Comparison of ENCODE assay signal across 8 mouse cellular contexts in the genomic region with DNA sequence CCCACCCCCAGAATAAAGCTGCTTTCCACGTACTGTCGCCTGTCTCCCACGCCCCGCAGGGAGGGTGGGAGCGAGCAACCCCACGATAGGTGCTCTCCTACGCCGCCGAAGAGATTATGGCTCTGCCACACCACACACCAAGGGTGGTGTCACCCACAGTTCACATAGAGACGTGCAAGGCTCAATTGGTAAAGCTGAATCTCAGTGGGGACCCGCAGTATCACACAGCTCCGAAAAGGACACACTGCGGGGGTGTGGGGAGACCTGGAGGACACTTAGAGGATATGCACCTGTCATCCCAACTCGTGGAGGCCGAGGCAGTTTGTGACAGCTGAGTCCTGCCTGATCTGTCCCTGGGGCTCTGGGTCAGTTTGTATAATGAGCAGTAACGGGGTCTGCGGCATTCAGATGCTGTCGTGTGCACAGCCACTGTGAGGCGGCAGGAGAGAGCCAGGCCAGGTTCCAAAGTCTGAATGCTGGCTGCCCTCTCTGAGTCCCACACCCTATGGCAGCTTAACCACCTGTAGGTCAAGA. TPM values are rescaled to one million over a fixed set of nuclear protein-coding genes. Genes with fewer than 3 reads are reported as not detected.
DNase-seq lines count a peak whose midpoint lies in the region; ATAC-seq and TF ChIP-seq lines count a peak whose summit lies in the region.
"Had no signal": no experiment of that assay in that cellular context is flagged by ENCODE, and none has a peak within 500 bp of the region (broad histone marks: within the 10 kb centered on the region; RNA-seq: fewer than 3 reads in every experiment).

No protein-coding gene starts in this region.

- no peaks in the 10 kb centered on the region for H3K27me3 ChIP-seq in C2C12 (ENCODE audit: control insufficient read depth, insufficient read depth, insufficient read length)
- H3K27me3 ChIP-seq in embryonic facial prominence, embryonic 12.5 days = peaks cover 46% of the 10 kb centered on the region
- peaks cover 22% of the 10 kb centered on the region for H3K27me3 ChIP-seq in hindbrain, embryonic 14.5 days (ENCODE audit: control insufficient read depth, insufficient read depth, low read length)
- peaks cover 23% of the 10 kb centered on the region for H3K27me3 ChIP-seq in liver, postnatal 0 days (ENCODE audit: insufficient read depth, low read length)
- peaks cover 6% of the 10 kb centered on the region for H3K27me3 ChIP-seq in stomach, embryonic 16.5 days (ENCODE audit: control insufficient read depth, insufficient read depth, low read length)

- peak overlapping the region; percentile 92 for H3K4me2 ChIP-seq in embryonic facial prominence, embryonic 12.5 days (replicated peaks)
- H3K4me2 ChIP-seq in hindbrain, embryonic 14.5 days (replicated peaks) = peak overlapping the region; percentile 99
- H3K4me2 ChIP-seq in liver, postnatal 0 days (ENCODE audit: low read depth, low read length) = peak overlapping the region; percentile 88
- peak overlapping the region; percentile 98 for H3K4me2 ChIP-seq in stomach, embryonic 16.5 days (ENCODE audit: low read depth, low read length)

- H3K9ac ChIP-seq in embryonic facial prominence, embryonic 12.5 days = peak overlapping the region; percentile 66
- peak overlapping the region; percentile 81 for H3K9ac ChIP-seq in hindbrain, embryonic 14.5 days
- peak overlapping the region; percentile 80 for H3K9ac ChIP-seq in liver, postnatal 0 days (replicated peaks)
- peak overlapping the region; percentile 93 for H3K9ac ChIP-seq in stomach, embryonic 16.5 days (ENCODE audit: low read length)

- no peaks in the 10 kb centered on the region for H3K79me3 ChIP-seq in C2C12 (ENCODE audit: low read depth)

- peak overlapping the region; percentile 93 for H3K27ac ChIP-seq in embryonic facial prominence, embryonic 12.5 days
- peak overlapping the region; percentile 97 for H3K27ac ChIP-seq in hindbrain, embryonic 14.5 days
- H3K27ac ChIP-seq in liver, postnatal 0 days (ENCODE audit: low read depth) = peak overlapping the region; percentile 89
- peak overlapping the region; percentile 92 for H3K27ac ChIP-seq in stomach, embryonic 16.5 days (ENCODE audit: low read length)

- H3K36me3 ChIP-seq in C2C12 (ENCODE audit: control insufficient read depth, insufficient read depth) = peaks cover 21% of the 10 kb centered on the region
- H3K36me3 ChIP-seq in embryonic facial prominence, embryonic 12.5 days = peaks cover 22% of the 10 kb centered on the region
- peaks cover 32% of the 10 kb centered on the region for H3K36me3 ChIP-seq in hindbrain, embryonic 14.5 days (replicated peaks; ENCODE audit: control insufficient read depth, insufficient read depth)
- peaks cover 8% of the 10 kb centered on the region; the same call in 1 of the 2 replicates for H3K36me3 ChIP-seq in liver, postnatal 0 days (replicated peaks; ENCODE audit: insufficient read depth, low read length)
- 0 out of 2 replicates have a peak, but pooled peaks cover 10% of the 10 kb centered on the region for H3K36me3 ChIP-seq in stomach, embryonic 16.5 days (ENCODE audit: control insufficient read depth, insufficient read depth, low read length)

- 6% methylated on average over 19 of the region's 19 CpGs for WGBS in embryonic facial prominence, embryonic 12.5 days
- WGBS in hindbrain, embryonic 14.5 days = under 1% methylated on average over 19 of the region's 19 CpGs
- whole genome bisulfite sequencing in liver, postnatal 0 days (ENCODE audit: insufficient replicate concordance) = 6% methylated on average over 19 of the region's 19 CpGs
- 4% methylated on average over 19 of the region's 19 CpGs for WGBS in stomach, embryonic 16.5 days

- TF ChIP-seq CTCF in C2C12 (IDR thresholded peaks at IDR 0.05; ENCODE audit: control insufficient read depth, insufficient read depth, insufficient read length) = no peak
- TF ChIP-seq CTCF in liver, postnatal 0 days (IDR thresholded peaks at IDR 0.05; ENCODE audit: low read depth) = no peak

- no peaks in the 10 kb centered on the region for H3K9me3 ChIP-seq in embryonic facial prominence, embryonic 12.5 days
- no peaks in the 10 kb centered on the region for H3K9me3 ChIP-seq in hindbrain, embryonic 14.5 days (ENCODE audit: control insufficient read depth, low read length)
- H3K9me3 ChIP-seq in liver, postnatal 0 days (ENCODE audit: low read length) = no peaks in the 10 kb centered on the region
- H3K9me3 ChIP-seq in stomach, embryonic 16.5 days (replicated peaks; ENCODE audit: control insufficient read depth, low read length) = no peaks in the 10 kb centered on the region

- no peaks in the 10 kb centered on the region for H3K79me2 ChIP-seq in C2C12 (ENCODE audit: control insufficient read depth, insufficient read depth)

- H3ac ChIP-seq in C2C12 (ENCODE audit: control insufficient read depth, insufficient read length, low read depth) = peak overlapping the region; percentile 62

- 0 out of 2 replicates have a peak, but pooled peaks cover 15% of the 10 kb centered on the region for H3K4me1 ChIP-seq in embryonic facial prominence, embryonic 12.5 days
- peaks cover 13% of the 10 kb centered on the region for H3K4me1 ChIP-seq in hindbrain, embryonic 14.5 days (replicated peaks; ENCODE audit: control insufficient read depth, insufficient read depth, low read length)
- peaks cover 34% of the 10 kb centered on the region for H3K4me1 ChIP-seq in liver, postnatal 0 days (ENCODE audit: insufficient read depth)
- peaks cover 32% of the 10 kb centered on the region for H3K4me1 ChIP-seq in stomach, embryonic 16.5 days (ENCODE audit: control insufficient read depth, insufficient read depth, low read length)

- TF ChIP-seq EP300 in liver, postnatal 0 days (IDR thresholded peaks at IDR 0.05; ENCODE audit: low read depth) = no peak

- peak; percentile 45 for DNase-seq in 416B (ENCODE audit: low read depth)
- DNase-seq in hindbrain, embryonic 14.5 days (ENCODE audit: low spot score) = peak; percentile 42
- peak; percentile 40 for DNase-seq in liver, postnatal 0 days
- no peak for DNase-seq in layer of hippocampus, adult 18-20 months (ENCODE audit: low spot score in 2 of 2)

- no peak overlapping the region for H3K4me3 ChIP-seq in C2C12 (ENCODE audit: insufficient read depth, poor library complexity, severe bottlenecking)
- H3K4me3 ChIP-seq in embryonic facial prominence, embryonic 12.5 days = peak overlapping the region; percentile 59
- H3K4me3 ChIP-seq in hindbrain, embryonic 14.5 days (replicated peaks; ENCODE audit: low read length) = peak overlapping the region; percentile 54
- peak overlapping the region; percentile 64 for H3K4me3 ChIP-seq in liver, postnatal 0 days (ENCODE audit: low read depth, low read length)
- H3K4me3 ChIP-seq in stomach, embryonic 16.5 days (replicated peaks; ENCODE audit: low read length) = peak overlapping the region; percentile 65

- peak; percentile 24; the same call in 1 of the 2 replicates for ATAC-seq in embryonic facial prominence, embryonic 12.5 days (ENCODE audit: insufficient number of reproducible peaks, insufficient read depth, low FRiP score, low TSS enrichment)
- peak; percentile 69 for ATAC-seq in hindbrain, embryonic 14.5 days (ENCODE audit: low FRiP score)
- peak; percentile 8 for ATAC-seq in liver, postnatal 0 days
- peak; percentile 2; the same call in 1 of the 2 replicates for ATAC-seq in stomach, embryonic 16.5 days (ENCODE audit: insufficient read depth, low FRiP score)

TF ChIP-seq in C2C12, 6 proteins besides CTCF, POLR2A, EP300 and RAD21:
- peak; percentile 58 for TF ChIP-seq MYOD1 (IDR thresholded peaks at IDR 0.05; ENCODE audit: control insufficient read depth, insufficient read length, low read depth)
- TF ChIP-seq FOSL1 (IDR thresholded peaks at IDR 0.05; ENCODE audit: insufficient read depth, low read length, poor library complexity, severe bottlenecking) = no peak

RNA-seq across cellular contexts. Expression of a gene that starts 8.8 kb away (rescaled TPM):
- polyA plus RNA-seq in C2C12 (2012; fragmentation: generic; extraction: Trizol) = 0.18 TPM
- 0.20 TPM in 1 of 2 replicates, not detected in the other for polyA plus RNA-seq in embryonic facial prominence, embryonic 12.5 days (2016; fragmentation: Nextera tagmentation; extraction: Ambion mirVana)
- 0.14 TPM in 1 of 2 replicates, not detected in the other for polyA plus RNA-seq in hindbrain, embryonic 14.5 days (2014; fragmentation: Nextera tagmentation; extraction: Ambion mirVana)
- not detected in 2 replicates for polyA plus RNA-seq in liver, postnatal 0 days (2015; fragmentation: Nextera tagmentation; extraction: Ambion mirVana)
- 0.57 TPM in 1 of 2 replicates, not detected in the other for polyA plus RNA-seq in stomach, embryonic 16.5 days (2015; fragmentation: Nextera tagmentation; extraction: Ambion mirVana)
- under 1 TPM; 0.23 to 0.27 TPM for total RNA-seq in layer of hippocampus, adult 18-20 months (2021)

RNA-seq across cellular contexts. Expression of a gene that starts 9.4 kb away (rescaled TPM):
- polyA plus RNA-seq in C2C12 (2012; fragmentation: generic; extraction: Trizol) = 0.07 TPM
- not detected in 2 replicates for polyA plus RNA-seq in embryonic facial prominence, embryonic 12.5 days (2016; fragmentation: Nextera tagmentation; extraction: Ambion mirVana)
- polyA plus RNA-seq in hindbrain, embryonic 14.5 days (2014; fragmentation: Nextera tagmentation; extraction: Ambion mirVana) = 0.33 TPM in 1 of 2 replicates, not detected in the other
- polyA plus RNA-seq in liver, postnatal 0 days (2015; fragmentation: Nextera tagmentation; extraction: Ambion mirVana) = not detected in 2 replicates
- not detected in 2 replicates for polyA plus RNA-seq in stomach, embryonic 16.5 days (2015; fragmentation: Nextera tagmentation; extraction: Ambion mirVana)
- total RNA-seq in layer of hippocampus, adult 18-20 months (2021) = not detected
- polyA plus RNA-seq: frontal cortex, adult 2 months had no signal

RNA-seq across cellular contexts. Expression of a gene that starts 10.2 kb away (rescaled TPM):
- 72.8 TPM for polyA plus RNA-seq in C2C12 (2012; fragmentation: generic; extraction: Trizol)
- polyA plus RNA-seq in embryonic facial prominence, embryonic 12.5 days (2016; fragmentation: Nextera tagmentation; extraction: Ambion mirVana) = 79.5 and 85.3 TPM in 2 replicates
- polyA plus RNA-seq in hindbrain, embryonic 14.5 days (2014; fragmentation: Nextera tagmentation; extraction: Ambion mirVana) = 68.2 and 76.7 TPM in 2 replicates
- polyA plus RNA-seq in liver, postnatal 0 days (2015; fragmentation: Nextera tagmentation; extraction: Ambion mirVana) = 15.3 and 17.2 TPM in 2 replicates
- polyA plus RNA-seq in stomach, embryonic 16.5 days (2015; fragmentation: Nextera tagmentation; extraction: Ambion mirVana) = 30.5 and 32.4 TPM in 2 replicates
- 10 to 100 TPM; 71.9 to 76.4 TPM for total RNA-seq in layer of hippocampus, adult 18-20 months (2021)

RNA-seq across cellular contexts. Expression of a gene that starts 16.6 kb away (rescaled TPM):
- polyA plus RNA-seq in C2C12 (2012; fragmentation: generic; extraction: Trizol) = 2,537 TPM
- polyA plus RNA-seq in embryonic facial prominence, embryonic 12.5 days (2016; fragmentation: Nextera tagmentation; extraction: Ambion mirVana) = 552 and 562 TPM in 2 replicates
- 413 and 447 TPM in 2 replicates for polyA plus RNA-seq in hindbrain, embryonic 14.5 days (2014; fragmentation: Nextera tagmentation; extraction: Ambion mirVana)
- 310 and 313 TPM in 2 replicates for polyA plus RNA-seq in liver, postnatal 0 days (2015; fragmentation: Nextera tagmentation; extraction: Ambion mirVana)
- 533 and 575 TPM in 2 replicates for polyA plus RNA-seq in stomach, embryonic 16.5 days (2015; fragmentation: Nextera tagmentation; extraction: Ambion mirVana)
- total RNA-seq in layer of hippocampus, adult 18-20 months (2021) = 100 to 1,000 TPM; 907 to 934 TPM

RNA-seq across cellular contexts. Expression of a gene that starts 25.3 kb away (rescaled TPM):
- polyA plus RNA-seq in C2C12 (2012; fragmentation: generic; extraction: Trizol) = 31.6 TPM
- 57.5 and 62.0 TPM in 2 replicates for polyA plus RNA-seq in embryonic facial prominence, embryonic 12.5 days (2016; fragmentation: Nextera tagmentation; extraction: Ambion mirVana)
- 43.7 and 48.3 TPM in 2 replicates for polyA plus RNA-seq in hindbrain, embryonic 14.5 days (2014; fragmentation: Nextera tagmentation; extraction: Ambion mirVana)
- 14.6 and 16.1 TPM in 2 replicates for polyA plus RNA-seq in liver, postnatal 0 days (2015; fragmentation: Nextera tagmentation; extraction: Ambion mirVana)
- polyA plus RNA-seq in stomach, embryonic 16.5 days (2015; fragmentation: Nextera tagmentation; extraction: Ambion mirVana) = 34.8 and 35.8 TPM in 2 replicates
- total RNA-seq in layer of hippocampus, adult 18-20 months (2021) = 10 to 100 TPM; 27.5 to 30.8 TPM

Comparison
In these comparisons a context has a peak if more than half of its experiments do, and no peak if none do; other contexts are left out.
1. DNase-seq: peak in 416B (single experiment), hindbrain, embryonic 14.5 days (single experiment) and liver, postnatal 0 days (single experiment); none in layer of hippocampus, adult 18-20 months (0 of 2).
2. ATAC-seq: peak in every context shown above with its lines; median percentile 69 in hindbrain, embryonic 14.5 days; 24 in embryonic facial prominence, embryonic 12.5 days; 8 in liver, postnatal 0 days; 2 in stomach, embryonic 16.5 days.
3. Peak in every context shown above with its lines, with median percentiles within 50 percentile points of each other: H3K27ac ChIP-seq, H3K4me2 ChIP-seq and H3K9ac ChIP-seq.